Mouse (Mus musculus) left cerebral cortex, postnatal 4 days (tissue): ENCODE results near the gene Elk3. TPM values are rescaled to one million over a fixed set of nuclear protein-coding genes. Genes with fewer than 3 reads are reported as not detected.

Experiments used
- DNase-seq: peaks from one replicate; pipeline ENCODE4 v3.0.0-alpha.2; 2022
- intact Hi-C: fragments of 180-260 bp; cut with DNase I; formaldehyde crosslinking; loops from one replicate; pipeline ENCODE4 v1.15.1; 2025
- total RNA-seq, 2 experiments: library from RNA; stranded (reverse); gene quantifications; 2 replicates each; pipeline ENCODE4 v1.2.3; 2021

Gene Elk3
- total RNA-seq, 2 experiments from 2014 or later = 13.4 to 16.0 TPM

GRCm38 (mm10) chr10:93201846-93202458, 109.0 kb downstream of the Elk3 start:
- DNase-seq = no peak
- intact Hi-C loops = no loop called here

- DNase-seq = no peak
- intact Hi-C loops = no loop called here
These were observed 112.0 kb downstream of the Elk3 start for GRCm38 (mm10) chr10:93198958-93199357.

Other genes starting within 250 kb of the Elk3 start
- 10 to 100 TPM in 1 of 2 experiments, 1 to 10 TPM in 1; 9.8 to 12.1 TPM for gene Cfap54, start 229.5 kb downstream of the Elk3 start, total RNA-seq
- 100 to 1,000 TPM; 102 to 106 TPM for gene Cdk17, start 150.3 kb downstream of the Elk3 start, total RNA-seq
- gene Lta4h, start 142.3 kb upstream of the Elk3 start, total RNA-seq = 10 to 100 TPM; 72.9 to 83.9 TPM
- gene Hal, start 177.6 kb upstream of the Elk3 start, total RNA-seq = under 1 TPM in 1 of 2 experiments, not detected in 1; 0.28 TPM
- gene Amdhd1, start 228.9 kb upstream of the Elk3 start, total RNA-seq = 1 to 10 TPM; 1.1 to 1.4 TPM
- gene Ccdc38, start 229.5 kb upstream of the Elk3 start, total RNA-seq = not detected